Mouse (Mus musculus) B cell, adult 62 days (primary cell): ENCODE measurements around the gene Zfp989. TPM values are rescaled to one million over a fixed set of nuclear protein-coding genes. Genes with fewer than 3 reads are reported as not detected.

Source experiments
- total RNA-seq: library from RNA; stranded (reverse); gene quantifications from 4 replicates; pipeline ENCODE4 v1.2.4, GENCODE M21; 2023

Gene Zfp989
- 0.43 TPM in 1 of 4 replicates, not detected in the others for total RNA-seq

DNA sequence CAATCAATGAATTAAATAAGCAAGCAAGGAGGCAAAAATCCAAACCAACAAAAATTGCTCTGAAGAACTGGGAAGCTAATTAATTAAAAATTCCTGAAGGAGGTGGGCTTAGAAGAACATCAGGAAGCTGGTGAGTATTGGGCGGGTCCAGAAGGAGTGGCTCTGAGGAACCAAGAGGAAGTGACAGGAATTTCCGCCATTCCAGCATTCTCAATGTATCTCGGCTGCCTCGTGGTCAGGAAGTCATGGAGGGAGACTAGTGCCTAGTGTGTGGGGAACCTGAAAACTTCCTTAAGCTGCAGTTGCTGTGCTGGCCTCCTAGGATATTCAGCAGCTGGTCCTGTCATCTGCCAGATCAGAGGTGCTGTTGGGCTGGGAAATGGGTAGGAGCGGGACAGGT is at the start of gene Zfp989:
TSS of gene Zfp989 (plus strand) at position 220 of the 400 bp plus-strand sequence.

DNA sequence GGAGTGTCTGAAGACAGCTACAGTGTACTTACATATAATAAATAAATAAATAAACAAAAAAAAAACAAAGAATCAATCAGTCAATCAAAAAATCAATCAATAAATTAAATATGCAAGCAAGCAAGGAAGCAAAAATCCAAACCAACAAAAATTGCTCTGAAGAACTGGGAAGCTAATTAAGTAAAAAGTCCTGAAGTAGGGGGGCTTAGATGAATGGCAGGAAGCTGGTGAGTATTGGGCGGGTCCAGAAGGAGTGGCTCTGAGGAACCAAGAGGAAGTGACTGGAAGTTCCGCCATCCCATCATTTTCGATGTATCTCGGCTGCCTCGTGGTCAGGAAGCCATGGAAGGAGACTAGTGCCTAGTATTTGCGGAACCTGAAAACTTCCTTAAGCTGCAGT is 49.8 kb downstream of the Zfp989 start, which contains the start of gene Rex2:
TSS of gene Rex2 (plus strand) at position 301 of the 400 bp plus-strand sequence.

Other genes starting within 250 kb of the Zfp989 start
- 0.78 TPM in 1 of 4 replicates, not detected in the others for gene Gm21411, start 62.4 kb upstream of the Zfp989 start, total RNA-seq
- gene Rex2, start 49.9 kb downstream of the Zfp989 start, total RNA-seq: 1.1 to 1.9 TPM (median 1.6 TPM) in 4 replicates
- gene Zfp991, start 160.1 kb downstream of the Zfp989 start, total RNA-seq: 6.4 to 10.0 TPM (median 8.7 TPM) in 4 replicates